Mouse (Mus musculus) gastrocnemius, postnatal 4 days (tissue): ENCODE data around the gene Ifnk. TPM values are rescaled to one million over a fixed set of nuclear protein-coding genes. Genes with fewer than 3 reads are reported as not detected.

Experiments used
- DNase-seq, 2 experiments: peaks; one replicate each; pipeline ENCODE4 v3.0.0; 2021 to 2022; ENCODE audit warnings: low spot score in 2 of 2, mixed read lengths in 2 of 2
- long read RNA-seq, 2 experiments: library from polyadenylated mRNA; stranded (forward); transcript quantifications; one replicate each; pipeline ENCODE4 v2.0.0; 2021
- total RNA-seq, 2 experiments: library from RNA; stranded (reverse); gene quantifications; 2 replicates each; pipeline ENCODE4 v1.2.3; 2021

The Ifnk gene
- total RNA-seq: not detected
- long read RNA-seq, experiment 1: 0 reads
- long read RNA-seq, experiment 2: 0 reads

DNA sequence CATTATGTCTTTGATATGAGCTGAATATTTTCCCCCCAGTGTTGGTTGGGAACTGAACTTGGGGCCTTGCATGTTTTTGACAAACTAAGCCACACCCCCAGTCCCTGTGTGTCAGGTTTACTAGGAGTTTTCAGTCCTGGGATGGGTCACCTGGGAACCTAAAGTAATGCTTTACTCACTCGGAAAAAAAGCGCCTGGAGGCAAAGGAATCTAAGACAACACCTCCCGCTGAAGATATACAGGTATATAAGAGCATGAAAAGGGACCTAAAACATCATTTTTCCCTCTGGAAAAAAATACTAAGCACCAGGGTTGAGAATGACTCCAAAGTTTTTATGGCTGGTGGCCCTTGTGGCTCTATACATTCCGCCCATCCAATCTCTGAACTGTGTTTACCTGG is at the start of gene Ifnk:
TSS of gene Ifnk (plus strand) at position 301 of the 400 bp plus-strand sequence.
- no peak for DNase-seq

GRCm38 (mm10) chr4:35105115-35105773 is 46.6 kb upstream of the Ifnk start:
- no peak for DNase-seq

DNA sequence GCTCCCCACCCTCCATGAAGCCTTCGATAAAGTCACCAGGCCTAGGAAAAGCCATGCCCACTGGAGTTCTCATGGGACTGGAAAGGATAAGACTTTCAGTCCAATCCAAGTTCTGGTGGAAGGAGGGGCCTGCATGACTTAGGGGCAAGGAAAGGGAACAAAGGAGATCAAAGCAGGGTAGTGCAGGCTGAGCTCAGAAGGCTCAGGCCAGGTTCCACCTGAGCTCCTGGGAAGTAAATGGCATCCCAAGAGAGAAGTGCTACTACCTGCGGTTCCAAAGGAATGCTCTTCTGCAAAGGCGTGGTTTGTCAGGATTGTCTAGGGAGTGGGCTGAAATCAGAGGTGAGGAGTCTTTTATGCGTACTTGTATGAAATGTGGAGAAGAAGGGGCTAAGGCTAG is 39.4 kb upstream of the Ifnk start:
- no peak for DNase-seq

DNA sequence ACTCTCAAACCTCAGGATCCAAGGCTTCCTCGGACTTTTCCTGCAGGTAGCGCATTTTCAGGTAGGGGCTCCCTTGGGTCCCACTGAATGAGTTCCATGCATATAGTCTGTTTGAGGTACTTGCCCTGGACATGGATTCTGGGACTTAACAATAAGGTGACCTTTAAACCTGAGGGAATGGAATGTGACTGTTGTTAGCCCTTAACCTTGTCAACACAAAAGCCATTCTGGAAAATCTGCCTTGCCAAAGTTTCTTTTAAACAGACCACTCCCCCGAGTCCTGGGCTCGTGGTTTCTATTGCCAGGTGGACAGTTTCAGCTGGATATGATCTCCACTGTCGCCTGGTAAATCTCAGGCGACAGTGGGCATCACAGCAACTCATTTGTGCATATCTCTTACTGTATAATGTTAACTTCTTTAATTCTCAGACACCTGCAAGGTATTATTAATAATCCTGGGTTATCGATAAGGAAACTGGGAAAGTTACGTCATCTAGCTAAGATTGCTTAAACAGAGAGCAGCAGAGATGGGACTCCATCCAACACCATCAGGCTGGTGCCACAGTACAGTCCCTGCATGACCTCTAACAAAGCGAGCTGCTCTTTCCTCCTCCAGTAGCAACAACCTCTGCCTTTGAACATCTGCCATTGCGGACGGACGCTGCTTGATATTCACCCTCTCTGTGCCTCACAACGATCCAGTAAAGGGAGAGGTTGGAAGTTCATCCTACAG is 38.2 kb upstream of the Ifnk start:
- no peak for DNase-seq

DNA sequence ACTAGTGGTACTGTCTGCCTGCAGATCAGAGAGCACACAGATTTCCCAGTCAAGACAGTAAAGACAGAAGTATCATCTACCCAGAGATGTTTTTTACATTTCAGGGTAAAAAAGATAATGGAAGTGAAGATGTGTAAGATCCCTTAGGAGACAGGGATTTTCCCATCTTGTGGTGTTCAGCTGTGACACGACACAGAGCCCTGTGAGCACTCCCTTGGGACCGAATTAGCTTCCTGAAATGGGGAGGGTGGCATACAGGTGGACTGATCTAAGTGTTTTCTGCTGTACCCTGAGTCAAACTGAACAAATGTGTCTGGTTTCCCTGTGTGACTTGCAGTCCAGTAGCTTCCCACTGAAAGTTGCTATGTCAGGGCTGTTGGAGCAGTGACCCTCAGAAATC is 36.9 kb upstream of the Ifnk start:
- no peak for DNase-seq

DNA sequence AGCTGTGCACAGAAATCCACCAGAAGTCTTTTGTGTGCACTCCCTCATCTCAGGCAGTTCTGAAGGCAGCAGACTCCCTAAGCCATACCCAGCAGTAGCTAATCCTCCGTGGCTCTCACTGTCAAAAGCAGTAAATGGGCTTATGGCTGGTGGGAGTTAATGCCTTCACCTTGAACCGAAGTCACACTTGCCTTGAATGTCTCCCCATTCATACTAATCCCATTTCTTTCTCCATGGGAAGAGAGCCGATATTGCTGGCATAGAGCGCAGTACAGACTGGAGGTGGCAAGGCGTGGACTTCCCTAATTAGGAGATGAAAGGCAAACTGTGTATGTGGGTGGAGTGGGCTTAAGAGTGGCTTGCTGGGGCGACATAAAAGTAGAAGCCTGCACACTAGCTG is 35.9 kb upstream of the Ifnk start:
- DNase-seq: no peak

DNA sequence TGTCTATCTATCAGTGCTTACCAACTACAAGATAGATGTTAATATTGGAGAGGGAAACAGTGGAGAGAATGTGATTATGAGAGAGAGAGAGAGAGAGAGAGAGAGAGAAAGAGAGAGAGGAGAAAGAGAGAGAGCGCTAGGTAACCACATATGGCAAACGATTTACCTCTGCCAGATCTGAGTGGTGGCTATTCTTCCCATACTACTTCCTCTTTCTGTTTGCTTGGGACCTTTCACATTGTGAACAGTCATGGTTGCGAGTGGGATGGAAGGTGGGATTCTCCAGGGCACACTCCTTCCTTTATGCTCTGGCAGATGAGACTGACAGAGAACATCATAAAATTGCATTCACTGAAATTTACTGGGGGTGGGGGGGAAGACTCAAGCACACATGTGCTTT is 34.7 kb upstream of the Ifnk start:
- DNase-seq: no peak

- DNase-seq: no peak
These were observed 33.0 kb upstream of the Ifnk start for GRCm38 (mm10) chr4:35118851-35119250.

- DNase-seq: no peak
These were observed 31.7 kb upstream of the Ifnk start for GRCm38 (mm10) chr4:35120159-35120558.

GRCm38 (mm10) chr4:35120575-35120974 is 31.3 kb upstream of the Ifnk start:
- no peak for DNase-seq

GRCm38 (mm10) chr4:35121060-35121459 is 30.8 kb upstream of the Ifnk start:
- DNase-seq: no peak

- no peak for DNase-seq
These were observed 28.8 kb upstream of the Ifnk start for GRCm38 (mm10) chr4:35123087-35123486.

DNA sequence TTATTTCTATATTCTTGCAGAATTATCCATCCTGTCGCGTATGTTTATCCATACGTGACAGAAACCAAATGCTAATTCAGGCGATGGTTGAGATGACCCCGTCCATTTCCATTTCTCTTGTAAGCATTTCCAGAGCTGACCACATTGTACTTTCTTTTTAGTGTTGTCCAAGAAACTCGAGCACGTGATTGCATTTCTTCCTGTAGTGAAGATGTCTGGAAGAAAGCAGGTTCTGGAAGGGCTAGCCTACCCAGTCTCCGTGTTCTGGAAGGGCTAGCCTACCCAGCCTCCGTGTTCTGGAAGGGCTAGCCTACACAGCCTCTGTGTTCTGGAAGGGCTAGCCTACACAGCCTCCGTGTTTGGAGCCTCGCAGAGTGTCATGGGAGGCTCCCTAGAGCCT is 27.8 kb upstream of the Ifnk start:
- no peak for DNase-seq

- no peak for DNase-seq
These were observed 26.5 kb upstream of the Ifnk start for GRCm38 (mm10) chr4:35125299-35125777.

DNA sequence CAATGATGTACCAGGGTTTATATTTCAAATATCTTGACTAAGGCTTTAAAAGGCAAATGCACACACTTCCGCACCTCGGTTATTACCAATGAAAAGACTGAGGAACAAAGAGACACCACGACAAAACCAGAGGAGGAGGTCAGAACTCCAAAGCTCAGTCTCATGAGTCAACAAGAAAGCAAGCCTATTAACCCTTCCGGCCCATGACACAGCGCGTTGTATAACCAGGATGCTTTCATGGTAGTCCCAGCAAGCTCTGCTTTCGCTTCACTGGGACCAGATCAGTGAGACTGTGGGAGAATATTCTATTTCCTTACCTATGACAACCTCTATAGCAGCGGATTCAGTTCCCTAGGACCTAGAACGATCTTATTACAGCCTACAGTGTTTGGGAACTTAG is 25.1 kb upstream of the Ifnk start:
- no peak for DNase-seq

DNA sequence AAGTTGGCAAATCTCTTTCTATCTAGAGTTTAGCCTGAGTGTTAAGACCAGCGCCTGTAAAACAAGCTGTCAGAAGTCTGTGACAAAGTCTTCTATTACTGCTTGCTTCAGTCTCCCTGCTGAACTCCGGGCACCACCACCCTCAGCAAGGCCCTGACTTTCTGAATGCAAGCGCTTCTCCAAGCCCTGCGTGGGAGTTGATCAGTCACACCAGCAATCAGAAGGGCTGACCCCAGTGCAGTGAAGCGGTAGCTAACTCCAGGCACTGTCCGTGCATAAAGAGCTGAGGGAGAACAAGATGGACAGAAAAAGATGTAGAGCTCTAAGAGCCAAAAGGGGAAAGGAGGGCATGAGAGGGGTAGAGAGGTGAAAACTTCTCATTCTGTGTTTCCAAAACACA is 24.1 kb upstream of the Ifnk start:
- no peak for DNase-seq

- no peak for DNase-seq
These were observed 21.4 kb upstream of the Ifnk start for GRCm38 (mm10) chr4:35130411-35130948.

GRCm38 (mm10) chr4:35131592-35131991 is 20.3 kb upstream of the Ifnk start:
- no peak for DNase-seq

- DNase-seq: no peak
These were observed 18.4 kb upstream of the Ifnk start for GRCm38 (mm10) chr4:35133411-35133810.

DNA sequence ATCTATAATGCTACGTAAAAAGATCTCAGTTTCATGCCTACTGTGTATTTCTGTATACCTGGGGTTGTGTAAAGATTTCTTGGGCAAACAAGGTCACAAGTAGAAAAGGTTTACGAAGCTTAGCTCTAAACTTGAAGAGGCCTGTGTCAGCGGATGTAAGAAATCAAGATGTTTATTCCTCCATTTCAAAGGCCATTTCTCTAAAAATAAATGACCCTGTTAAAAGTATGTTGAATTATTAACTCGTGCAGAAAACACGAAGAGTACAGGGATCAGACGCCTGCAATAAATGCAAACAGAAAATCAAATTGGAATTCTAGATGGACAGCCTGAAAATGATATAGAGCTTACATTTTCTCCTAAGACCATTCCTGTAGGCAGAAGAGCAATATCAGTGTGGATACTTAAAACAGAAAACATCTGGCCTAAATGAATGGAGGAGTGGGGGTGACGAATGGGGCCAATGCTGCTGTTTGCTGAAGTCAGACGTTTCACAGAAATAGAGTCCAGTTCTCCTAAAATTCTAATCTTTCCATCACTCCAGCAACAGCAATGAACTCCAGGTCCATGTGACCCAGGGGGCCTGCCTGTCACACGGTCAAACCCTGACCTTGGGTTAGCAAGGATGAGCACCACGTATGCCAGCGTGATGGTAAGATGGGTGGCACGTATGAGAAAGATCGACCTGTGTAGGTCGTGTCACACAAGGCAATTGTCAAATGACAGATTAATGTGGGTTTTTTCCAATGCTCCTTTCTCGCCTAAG is 16.8 kb upstream of the Ifnk start:
- DNase-seq: no peak

DNA sequence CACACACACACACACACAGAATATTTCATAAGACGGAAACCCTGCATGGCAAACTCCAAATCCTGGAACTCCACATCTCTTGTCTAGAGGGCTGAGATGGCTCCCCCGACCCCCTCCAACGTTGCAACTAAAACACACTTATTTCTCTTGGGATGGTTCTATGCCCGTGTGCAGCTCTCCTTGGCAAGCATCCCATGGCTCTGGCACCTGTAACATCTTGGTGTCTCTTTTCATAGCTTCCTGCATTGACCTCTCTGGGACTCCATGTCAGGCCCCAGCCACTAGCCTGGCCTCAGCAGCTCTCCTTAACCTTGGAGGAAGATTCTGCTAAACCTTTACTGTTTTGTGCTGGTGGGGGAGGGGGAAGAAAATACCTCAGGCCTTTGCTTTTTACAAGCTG is 16.1 kb upstream of the Ifnk start:
- DNase-seq: no peak

DNA sequence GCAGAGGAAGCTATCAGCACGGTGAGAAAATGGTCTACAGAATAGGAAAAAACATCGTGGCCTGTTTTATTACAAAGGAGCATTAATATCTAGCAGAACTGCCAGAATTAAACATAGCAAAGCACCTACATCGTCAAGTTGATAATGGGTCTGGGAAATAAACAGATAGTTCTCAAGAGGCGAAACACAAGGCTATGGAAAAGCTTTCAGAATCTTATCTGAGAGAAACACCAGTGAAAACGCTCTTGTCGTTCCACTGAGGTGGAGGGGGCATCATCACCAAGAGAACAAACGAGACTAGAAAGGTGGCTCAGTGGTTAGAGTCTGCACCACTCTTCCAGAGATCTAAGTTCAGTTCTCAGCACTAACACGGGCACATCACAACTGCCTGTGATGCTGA is 14.9 kb upstream of the Ifnk start:
- no peak for DNase-seq
